Mouse (Mus musculus) testis, adult 2 months (tissue): Measurements from ENCODE around the gene Cdk5rap3.

Source experiments
- CTCF ChIP-seq: fragments of 200-500 bp; IDR thresholded peaks from 2 replicates; pipeline ENCODE4 v1.5.1; 2012; ENCODE audit warnings: low read depth, mild to moderate bottlenecking, inconsistent platforms, low read length, moderate library complexity; ENCODE audit not compliant: control insufficient read depth, insufficient read depth, insufficient replicate concordance
- POLR2A ChIP-seq: fragments of 200-500 bp; IDR thresholded peaks from 2 replicates; pipeline ENCODE4 v1.6.1; 2012; ENCODE audit warnings: low read depth, mild to moderate bottlenecking, inconsistent platforms, low read length, moderate library complexity; ENCODE audit not compliant: control insufficient read depth

DNA sequence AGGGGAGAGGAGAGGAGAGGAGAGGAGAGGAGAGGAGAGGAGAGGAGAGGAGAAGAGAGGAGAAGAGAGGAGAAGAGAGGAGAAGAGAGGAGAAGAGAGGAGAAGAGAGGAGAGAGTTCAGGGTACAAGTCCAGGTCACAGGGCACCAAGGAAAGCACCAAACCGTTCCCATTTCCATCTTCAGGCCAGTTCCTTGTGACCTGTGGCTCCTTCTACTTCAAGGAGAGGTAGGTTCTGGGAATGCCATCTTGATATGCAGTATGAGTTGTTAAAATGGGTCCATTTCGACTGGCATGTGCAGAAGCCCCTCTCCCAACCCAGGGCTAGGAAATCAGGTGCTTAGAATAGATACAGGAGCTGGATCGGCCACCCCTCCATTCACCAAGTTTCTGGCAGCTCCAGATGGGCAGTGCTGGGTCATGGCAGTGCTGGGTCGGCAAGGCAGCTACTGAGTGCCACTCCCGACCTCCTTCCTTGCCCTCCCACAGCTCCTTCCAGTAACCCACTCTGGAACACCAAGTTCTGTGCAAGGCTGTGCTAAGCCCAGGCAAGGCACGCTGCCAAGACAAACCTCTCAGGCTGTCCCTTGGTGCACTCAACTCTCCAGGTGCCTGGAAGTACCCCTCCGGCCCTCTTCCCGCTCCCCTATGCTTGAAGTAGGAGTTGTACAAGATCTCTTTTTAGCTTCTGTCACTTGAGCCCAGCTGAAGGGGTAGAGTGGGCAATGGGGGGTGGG lies 15.2 kb upstream of the Cdk5rap3 start:
- TF ChIP-seq CTCF, result no peak
- TF ChIP-seq POLR2A, result peak; percentile 17; the same call in 1 of the 2 replicates
